Mouse (Mus musculus) lung, postnatal 0 days (tissue): Measurements from ENCODE around the gene Unkl.
"Not testable (repeated sequence)": the region's sequence is repeated elsewhere in the genome, so short reads cannot be mapped to it uniquely, and the experiment has no call there.

Experiments used
- CTCF ChIP-seq: IDR thresholded peaks from 2 replicates; pipeline ENCODE4 v1.5.1; 2016; ENCODE audit warnings: antibody characterized with exemption, mild to moderate bottlenecking
- EP300 ChIP-seq: IDR thresholded peaks from 2 replicates; pipeline ENCODE4 v1.6.1; 2016; ENCODE audit warnings: antibody characterized with exemption, mild to moderate bottlenecking, control low read depth

GRCm38 (mm10) chr17:25231621-25232020, 43.4 kb downstream of the Unkl start:
- not testable (repeated sequence) for TF ChIP-seq CTCF, EP300
